Mouse (Mus musculus): Measurements from ENCODE around the gene Clrn3.

GRCm38 (mm10) chr7:135576329-135576728, 47.9 kb upstream of the Clrn3 start:
- no peak for TF ChIP-seq CTCF (conservative IDR thresholded peaks at IDR 0.05; ENCODE audit: insufficient read depth, insufficient read length, low read depth, low read length)
- TF ChIP-seq POLR2A (IDR thresholded peaks at IDR 0.05; ENCODE audit: low read depth, low read length) = no peak
